Mouse (Mus musculus): Measurements from ENCODE around the gene Gimap5. TPM values are rescaled to one million over a fixed set of nuclear protein-coding genes. Genes with fewer than 3 reads are reported as not detected.

Gimap5 gene
- polyA plus RNA-seq, 1 experiment from 2014 or later: 32.2 TPM

DNA sequence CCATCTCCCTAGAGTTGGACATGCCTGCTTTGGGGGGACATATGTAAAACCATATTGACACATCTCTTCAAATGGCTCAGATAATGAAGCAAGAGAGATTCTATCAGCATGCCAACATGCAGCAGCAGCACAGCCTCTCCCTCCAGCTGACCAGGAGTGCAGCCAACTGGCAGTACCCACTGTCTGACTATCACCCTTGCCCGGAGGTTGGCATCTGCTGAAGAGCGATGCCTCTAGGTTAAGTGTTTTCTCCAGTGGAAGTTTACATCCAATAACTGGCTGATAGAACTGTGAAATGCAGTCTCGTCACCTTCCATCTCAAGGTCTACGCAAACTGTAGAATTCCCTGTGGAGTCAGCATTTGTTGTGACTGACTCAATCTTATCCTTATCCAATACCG lies 8.3 kb upstream of the Gimap5 start:
- TF ChIP-seq CTCF (IDR thresholded peaks at IDR 0.05; ENCODE audit: low read depth): no peak
- WGBS: 94% methylated on average over 5 of the region's 5 CpGs
- Histone ChIP-seq H3K4me1 (replicated peaks; ENCODE audit: insufficient read depth, low read length) (no peaks in the 10 kb centered on the region; the same call in 1 of the 2 replicates), H3K4me3 (replicated peaks; ENCODE audit: low read depth, low read length) (no peak overlapping the region), H3K36me3 (ENCODE audit: insufficient read depth, low read length) (no peaks in the 10 kb centered on the region), H3K9me3 (replicated peaks; ENCODE audit: low read length) (no peaks in the 10 kb centered on the region), H3K27me3 (ENCODE audit: insufficient read depth, low read length) (no peaks in the 10 kb centered on the region), H3K4me2 (ENCODE audit: low read length) (no peak overlapping the region), H3K27ac (no peak overlapping the region), H3K9ac (ENCODE audit: low read depth, low read length) (no peak overlapping the region)
- ATAC-seq (replicated peaks; ENCODE audit: low FRiP score, low read depth) (no peak), DNase-seq (ENCODE audit: low spot score) (no peak)

DNA sequence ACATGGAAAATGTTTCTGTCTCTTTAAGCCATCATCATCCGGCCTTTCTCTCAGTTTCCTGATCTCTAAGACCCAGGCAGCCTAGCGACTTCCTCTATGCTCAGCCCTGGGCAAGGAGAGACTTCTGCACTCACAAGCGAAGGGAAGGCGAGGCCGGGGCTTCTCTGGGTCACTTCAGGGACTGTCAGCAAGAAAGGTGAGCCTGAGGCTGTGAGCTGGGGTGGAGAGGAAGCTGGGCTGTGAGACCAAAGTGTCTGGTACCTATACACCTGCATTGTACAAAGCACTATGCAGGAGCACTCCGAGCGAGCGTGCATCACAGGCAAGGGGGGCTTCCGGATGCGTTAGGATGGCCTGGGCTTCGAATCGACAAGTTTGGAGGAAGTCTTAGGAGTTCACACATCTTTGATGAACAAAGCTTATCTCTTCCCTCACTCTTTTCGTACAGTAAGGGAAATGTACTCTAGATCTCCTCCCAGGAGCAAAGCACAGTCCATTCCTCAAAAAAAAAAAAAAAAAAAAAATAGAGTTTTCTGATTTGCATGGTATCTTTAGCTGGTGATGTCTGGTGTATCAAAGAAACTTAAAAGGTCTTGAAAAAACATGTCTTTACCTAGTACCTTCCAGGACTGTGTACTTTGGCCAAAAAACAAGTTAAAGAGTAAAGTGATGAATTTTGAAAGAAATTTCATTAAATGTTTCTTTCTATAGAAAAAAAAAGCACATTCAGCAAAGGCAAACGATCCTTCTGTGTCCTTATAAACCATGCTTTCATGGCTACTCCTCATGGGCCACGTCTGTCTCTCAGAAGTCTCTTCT lies 6.8 kb upstream of the Gimap5 start, which contains the start of gene Gimap1:
Gimap1 (plus strand) TSS at position 94 of the 819 bp plus-strand sequence.
- H3K4me1 ChIP-seq (replicated peaks; ENCODE audit: insufficient read depth, low read length): peaks cover 4% of the 10 kb centered on the region; the same call in 1 of the 2 replicates

DNA sequence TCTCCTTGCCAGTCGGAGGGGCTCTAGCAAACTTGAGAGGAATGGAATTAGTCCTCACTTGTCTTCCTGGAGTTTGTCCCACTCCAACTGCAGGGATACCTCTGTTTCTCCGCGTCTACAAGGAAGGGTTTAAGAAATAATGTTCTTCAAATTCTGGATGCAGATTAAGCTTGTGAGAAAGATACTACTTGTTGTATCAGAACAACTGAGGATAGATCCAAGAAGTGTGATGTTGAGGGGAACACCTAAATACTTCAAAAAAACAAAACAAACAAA lies 6.3 kb upstream of the Gimap5 start:
- TF ChIP-seq CTCF (IDR thresholded peaks at IDR 0.05; ENCODE audit: low read depth): no peak
- no peaks in the 10 kb centered on the region for H3K9me3 ChIP-seq (replicated peaks; ENCODE audit: low read length)
- H3K9ac ChIP-seq (ENCODE audit: low read depth, low read length): no peak overlapping the region
- 84% methylated on average over 3 of the region's 3 CpGs for WGBS
- H3K36me3 ChIP-seq (ENCODE audit: insufficient read depth, low read length): no peaks in the 10 kb centered on the region
- peak overlapping the region; percentile 6; the same call in 1 of the 2 replicates for H3K27ac ChIP-seq
- DNase-seq (ENCODE audit: low spot score) (no peak), ATAC-seq (replicated peaks; ENCODE audit: low FRiP score, low read depth) (no peak)
- no peaks in the 10 kb centered on the region for H3K27me3 ChIP-seq (ENCODE audit: insufficient read depth, low read length)
- H3K4me2 ChIP-seq (ENCODE audit: low read length): peak overlapping the region; percentile 41
- peaks cover 4% of the 10 kb centered on the region; the same call in 1 of the 2 replicates for H3K4me1 ChIP-seq (replicated peaks; ENCODE audit: insufficient read depth, low read length)
- peak overlapping the region; percentile 8; the same call in 1 of the 2 replicates for H3K4me3 ChIP-seq (replicated peaks; ENCODE audit: low read depth, low read length)

More for the DNA sequence above, 6.8 kb upstream of the Gimap5 start, which contains the start of gene Gimap1:
- Histone ChIP-seq H3K9me3 (replicated peaks; ENCODE audit: low read length) (no peaks in the 10 kb centered on the region), H3K9ac (ENCODE audit: low read depth, low read length) (0 out of 2 replicates have a peak within 1 kb of the TSS, but pooled peaks have one; percentile 10), H3K27ac (peak within 1 kb of the TSS; percentile 43), H3K27me3 (ENCODE audit: insufficient read depth, low read length) (no peaks in the 10 kb centered on the region), H3K36me3 (ENCODE audit: insufficient read depth, low read length) (no peaks in the 10 kb centered on the region), H3K4me2 (ENCODE audit: low read length) (peak within 1 kb of the TSS; percentile 41), H3K4me3 (replicated peaks; ENCODE audit: low read depth, low read length) (peak within 1 kb of the TSS; percentile 8)
- no peak for TF ChIP-seq CTCF (IDR thresholded peaks at IDR 0.05; ENCODE audit: low read depth)
- 71% methylated on average over 15 of the region's 15 CpGs for WGBS
- DNase-seq (ENCODE audit: low spot score) (peak; percentile 21), ATAC-seq (replicated peaks; ENCODE audit: low FRiP score, low read depth) (no peak)

DNA sequence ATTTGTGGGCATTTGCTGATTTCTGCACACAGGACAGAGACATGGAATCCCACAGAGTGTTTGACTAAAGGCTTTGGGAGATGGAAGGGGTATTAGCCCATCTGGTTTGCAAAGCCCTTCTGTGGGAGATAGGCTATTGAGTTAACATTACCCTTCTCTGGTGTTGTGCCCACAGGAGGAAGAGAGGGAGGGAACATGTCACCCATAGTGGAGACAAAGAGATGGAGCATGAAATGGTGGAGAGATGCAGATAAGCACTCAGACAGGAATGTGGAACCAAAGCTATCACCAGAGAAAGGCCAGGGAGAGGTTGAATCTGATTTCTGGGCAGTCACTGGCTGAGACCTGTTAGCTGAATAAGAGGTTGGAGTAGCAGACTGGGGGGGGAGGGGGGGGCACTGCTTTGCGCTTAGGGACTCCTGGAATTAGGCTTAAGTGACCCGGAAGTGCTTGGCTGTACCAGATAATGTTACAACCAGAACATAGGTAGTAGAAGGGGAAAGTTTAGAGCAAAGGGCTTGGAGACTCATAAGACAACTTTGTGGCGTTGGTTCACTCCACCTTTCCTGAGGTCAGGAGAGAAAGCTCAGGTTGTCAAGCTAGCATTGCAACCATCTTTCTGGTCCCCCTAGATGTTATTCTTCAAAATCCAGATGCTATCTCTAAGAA lies 5.4 kb upstream of the Gimap5 start:
- no peak overlapping the region for H3K4me3 ChIP-seq (replicated peaks; ENCODE audit: low read depth, low read length)
- no peak for DNase-seq (ENCODE audit: low spot score)
- WGBS: 64% methylated on average over 3 of the region's 3 CpGs

DNA sequence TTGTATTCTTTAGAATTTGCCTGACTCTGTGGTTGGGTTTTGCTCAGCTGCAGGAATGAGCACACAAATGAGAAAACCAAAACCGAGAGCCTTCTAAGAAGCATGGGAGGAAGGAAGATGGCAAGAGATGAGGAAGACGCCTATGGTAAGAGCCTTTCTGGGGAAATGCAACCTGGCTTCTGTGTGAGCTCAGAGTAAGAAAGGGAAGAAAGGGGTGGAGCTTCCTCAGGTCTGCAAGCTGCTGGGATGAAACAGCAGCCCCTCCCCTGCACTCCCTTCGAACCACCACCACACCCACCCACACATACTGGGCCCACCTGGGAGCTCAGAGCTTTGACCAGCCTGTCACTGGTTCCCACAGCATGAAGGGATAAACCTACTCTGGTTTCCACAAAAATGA lies 4.7 kb upstream of the Gimap5 start:
- no peaks in the 10 kb centered on the region for H3K9me3 ChIP-seq (replicated peaks; ENCODE audit: low read length)
- TF ChIP-seq CTCF (IDR thresholded peaks at IDR 0.05; ENCODE audit: low read depth): no peak
- peak overlapping the region; percentile 25; the same call in 1 of the 2 replicates for H3K4me2 ChIP-seq (ENCODE audit: low read length)
- no peaks in the 10 kb centered on the region for H3K27me3 ChIP-seq (ENCODE audit: insufficient read depth, low read length)
- 31% methylated on average over 3 of the region's 3 CpGs for WGBS
- H3K4me1 ChIP-seq (replicated peaks; ENCODE audit: insufficient read depth, low read length): peaks cover 4% of the 10 kb centered on the region; the same call in 1 of the 2 replicates
- DNase-seq (ENCODE audit: low spot score) (no peak), ATAC-seq (replicated peaks; ENCODE audit: low FRiP score, low read depth) (no peak)
- H3K4me3 ChIP-seq (replicated peaks; ENCODE audit: low read depth, low read length): no peak overlapping the region
- H3K27ac ChIP-seq: peak overlapping the region; percentile 70
- H3K36me3 ChIP-seq (ENCODE audit: insufficient read depth, low read length): no peaks in the 10 kb centered on the region
- no peak overlapping the region for H3K9ac ChIP-seq (ENCODE audit: low read depth, low read length)

More for the DNA sequence above, 5.4 kb upstream of the Gimap5 start:
- TF ChIP-seq CTCF (IDR thresholded peaks at IDR 0.05; ENCODE audit: low read depth): no peak
- H3K27me3 ChIP-seq (ENCODE audit: insufficient read depth, low read length): no peaks in the 10 kb centered on the region
- no peak overlapping the region for H3K9ac ChIP-seq (ENCODE audit: low read depth, low read length)
- peaks cover 4% of the 10 kb centered on the region; the same call in 1 of the 2 replicates for H3K4me1 ChIP-seq (replicated peaks; ENCODE audit: insufficient read depth, low read length)
- ATAC-seq (replicated peaks; ENCODE audit: low FRiP score, low read depth): no peak
- H3K36me3 ChIP-seq (ENCODE audit: insufficient read depth, low read length): no peaks in the 10 kb centered on the region
- H3K4me2 ChIP-seq (ENCODE audit: low read length): peak overlapping the region; percentile 41
- no peaks in the 10 kb centered on the region for H3K9me3 ChIP-seq (replicated peaks; ENCODE audit: low read length)
- H3K27ac ChIP-seq: peak overlapping the region; percentile 70

DNA sequence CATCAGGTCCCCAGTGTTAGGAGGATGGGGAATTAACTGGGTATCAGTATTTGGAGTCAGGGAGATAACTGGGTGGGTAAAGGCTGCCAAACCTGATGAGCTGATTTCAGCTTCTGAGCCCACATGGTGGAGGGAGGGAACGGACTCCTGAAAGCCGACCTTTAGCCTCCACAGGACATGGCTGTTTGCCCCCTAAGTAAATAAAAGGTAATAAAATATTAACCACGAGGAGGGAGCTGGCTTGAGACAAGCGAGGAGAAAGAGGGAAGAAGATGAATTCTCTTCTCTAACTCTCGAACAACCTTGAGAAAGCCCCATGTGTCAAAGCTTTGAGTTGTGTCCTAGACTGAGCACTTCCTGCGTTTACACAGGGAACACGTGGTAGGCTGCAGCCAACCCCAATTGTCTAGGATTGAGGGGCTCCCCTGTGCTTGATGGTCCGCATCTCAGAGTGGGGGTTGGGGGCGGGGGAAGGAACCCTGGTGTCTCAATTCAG lies 4.2 kb upstream of the Gimap5 start:
- ATAC-seq (replicated peaks; ENCODE audit: low FRiP score, low read depth) (peak; percentile 56; the same call in 1 of the 2 replicates), DNase-seq (ENCODE audit: low spot score) (no peak)
- H3K9ac ChIP-seq (ENCODE audit: low read depth, low read length): no peak overlapping the region
- no peaks in the 10 kb centered on the region for H3K27me3 ChIP-seq (ENCODE audit: insufficient read depth, low read length)
- H3K9me3 ChIP-seq (replicated peaks; ENCODE audit: low read length): no peaks in the 10 kb centered on the region
- peak overlapping the region; percentile 70 for H3K27ac ChIP-seq
- no peak for TF ChIP-seq CTCF (IDR thresholded peaks at IDR 0.05; ENCODE audit: low read depth)
- 12% methylated on average over 9 of the region's 9 CpGs for WGBS
- no peaks in the 10 kb centered on the region for H3K36me3 ChIP-seq (ENCODE audit: insufficient read depth, low read length)
- H3K4me2 ChIP-seq (ENCODE audit: low read length): peak overlapping the region; percentile 87
- H3K4me1 ChIP-seq (replicated peaks; ENCODE audit: insufficient read depth, low read length): peaks cover 4% of the 10 kb centered on the region; the same call in 1 of the 2 replicates
- no peak overlapping the region for H3K4me3 ChIP-seq (replicated peaks; ENCODE audit: low read depth, low read length)
